ENCODE assay signal across 8 mouse cellular contexts in genomic region chr14:47634410-47634809, GRCm38 (mm10). TPM values are rescaled to one million over a fixed set of nuclear protein-coding genes. Genes with fewer than 3 reads are reported as not detected.
DNase-seq lines count a peak whose midpoint lies in the region; ATAC-seq and TF ChIP-seq lines count a peak whose summit lies in the region.

No protein-coding gene starts in this region.

- no peaks in the 10 kb centered on the region for H3K9me3 ChIP-seq in MEL (replicated peaks; ENCODE audit: insufficient read depth, low read length)
- no peaks in the 10 kb centered on the region for H3K9me3 ChIP-seq in heart, embryonic 15.5 days (replicated peaks)

- H3K9ac ChIP-seq in MEL (ENCODE audit: control insufficient read depth, low read depth, low read length, poor library complexity, severe bottlenecking) = peak overlapping the region; percentile 35
- peak overlapping the region; percentile 35; the same call in 1 of the 2 replicates for H3K9ac ChIP-seq in heart, embryonic 15.5 days

- TF ChIP-seq EP300 in MEL (IDR thresholded peaks at IDR 0.05; ENCODE audit: low read depth in 1 of 2, low read length in 2 of 2) = peak; percentile 82 to 83

- no peak for TF ChIP-seq CTCF in MEL (IDR thresholded peaks at IDR 0.05 in 2 of 3, conservative IDR thresholded peaks at IDR 0.05 in 1 of 3; ENCODE audit: control insufficient read depth in 1 of 3, insufficient read depth in 1 of 3, low read depth in 2 of 3, low read length in 3 of 3, poor library complexity in 1 of 3, severe bottlenecking in 1 of 3)

- H3K27me3 ChIP-seq in MEL (ENCODE audit: control insufficient read depth in 1 of 2, insufficient read depth in 2 of 2, low read length in 2 of 2) = peaks cover 0 to 2% of the 10 kb centered on the region in 2 experiments; a peak in 2 of 4 replicates
- H3K27me3 ChIP-seq in heart, embryonic 15.5 days = no peaks in the 10 kb centered on the region

- no peak for TF ChIP-seq RAD21 in MEL (IDR thresholded peaks at IDR 0.05; ENCODE audit: low read depth, low read length)

- WGBS in heart, embryonic 15.5 days = 12% methylated on average over 9 of the region's 9 CpGs

- peak overlapping the region in 1 of 2 experiments; percentile 28; a peak in 2 of 4 replicates for H3K4me3 ChIP-seq in MEL (ENCODE audit: control insufficient read depth in 1 of 2, insufficient read depth in 1 of 2, low read depth in 2 of 2, low read length in 2 of 2)
- H3K4me3 ChIP-seq in heart, embryonic 15.5 days = no peak overlapping the region

- ATAC-seq in heart, embryonic 15.5 days (replicated peaks; ENCODE audit: insufficient number of reproducible peaks, insufficient read depth, low FRiP score, low read depth) = peak; percentile 70

- H3K4me2 ChIP-seq in heart, embryonic 15.5 days = peak overlapping the region; percentile 25

- H3K36me3 ChIP-seq in MEL (ENCODE audit: control insufficient read depth in 1 of 2, insufficient read depth in 2 of 2, low read length in 2 of 2) = peaks cover 0 to 9% of the 10 kb centered on the region in 2 experiments; a peak in 1 of 4 replicates
- no peaks in the 10 kb centered on the region for H3K36me3 ChIP-seq in heart, embryonic 15.5 days

- H3K79me2 ChIP-seq in MEL (ENCODE audit: control insufficient read depth, insufficient read depth, low read length, poor library complexity) = no peaks in the 10 kb centered on the region

- TF ChIP-seq POLR2A in MEL (IDR thresholded peaks at IDR 0.05; ENCODE audit: control insufficient read depth in 1 of 2, insufficient read depth in 1 of 2, low read depth in 1 of 2, low read length in 2 of 2, poor library complexity in 1 of 2) = no peak

- peak; percentile 81 for DNase-seq in MEL (ENCODE audit: low read depth, low spot score)
- peak; percentile 41 for DNase-seq in adrenal gland, postnatal 10 days
- DNase-seq in kidney, postnatal 36 days = peak; percentile 18 to 32
- peak; percentile 39 for DNase-seq in mesoderm, embryonic 11.5 days (ENCODE audit: low read depth, low spot score)
- no peak for DNase-seq in right cerebral cortex, postnatal 14 days
- no peak for DNase-seq in spleen, postnatal 10 days (ENCODE audit: low spot score in 2 of 2)
- no peak for DNase-seq in ovary, postnatal 10 days (ENCODE audit: low spot score)

- peak overlapping the region; percentile 52; the same call in 1 of the 2 replicates for H3K27ac ChIP-seq in MEL (ENCODE audit: control insufficient read depth, low read depth, low read length)
- H3K27ac ChIP-seq in heart, embryonic 15.5 days = peak overlapping the region; percentile 87

- peaks cover 3 to 15% of the 10 kb centered on the region in 2 experiments; a peak in 3 of 4 replicates for H3K4me1 ChIP-seq in MEL (ENCODE audit: control insufficient read depth in 1 of 2, insufficient read depth in 2 of 2, low read length in 2 of 2)
- peaks cover 41% of the 10 kb centered on the region for H3K4me1 ChIP-seq in heart, embryonic 15.5 days (replicated peaks)

TF ChIP-seq in MEL, 35 proteins besides CTCF, POLR2A, EP300 and RAD21:
- TF ChIP-seq UBTF (IDR thresholded peaks at IDR 0.05; ENCODE audit: borderline replicate concordance, insufficient read depth, low read depth, low read length) = no peak
- peak; percentile 57; the same call in 1 of the 2 replicates for TF ChIP-seq MXI1 (IDR thresholded peaks at IDR 0.05; ENCODE audit: low read depth, low read length)
- TF ChIP-seq TBP (IDR thresholded peaks at IDR 0.05; ENCODE audit: low read depth, low read length) = 0 out of 2 replicates have a peak, but pooled peaks have one; percentile 24
- no peak for TF ChIP-seq SMC3 (IDR thresholded peaks at IDR 0.05; ENCODE audit: low read depth, low read length)
- peak; percentile 66; the same call in 1 of the 2 replicates for TF ChIP-seq BHLHE40 (IDR thresholded peaks at IDR 0.05; ENCODE audit: borderline replicate concordance, low read depth, low read length)
- TF ChIP-seq RCOR1 (IDR thresholded peaks at IDR 0.05; ENCODE audit: low read depth, low read length) = peak; percentile 69
- TF ChIP-seq NRF1 (IDR thresholded peaks at IDR 0.05; ENCODE audit: insufficient read depth, low read depth, low read length, poor library complexity, severe bottlenecking) = no peak
- TF ChIP-seq USF2 (IDR thresholded peaks at IDR 0.05; ENCODE audit: borderline replicate concordance in 1 of 2, insufficient read depth in 1 of 2, low read depth in 1 of 2, low read length in 2 of 2) = no peak
- TF ChIP-seq MAX (IDR thresholded peaks at IDR 0.05; ENCODE audit: low read length) = peak; percentile 47; the same call in 1 of the 2 replicates
- no peak for TF ChIP-seq HCFC1 (IDR thresholded peaks at IDR 0.05; ENCODE audit: low read depth, low read length)
- no peak for TF ChIP-seq NELFE (IDR thresholded peaks at IDR 0.05; ENCODE audit: low read depth, low read length)
- no peak for TF ChIP-seq E2F4 (IDR thresholded peaks at IDR 0.05; ENCODE audit: borderline replicate concordance, low read depth, low read length)
- no peak for TF ChIP-seq ELF1 (IDR thresholded peaks at IDR 0.05; ENCODE audit: low read depth, low read length)
- TF ChIP-seq ETS1 (IDR thresholded peaks at IDR 0.05; ENCODE audit: low read depth, low read length) = peak; percentile 62
- TF ChIP-seq TCF12 (IDR thresholded peaks at IDR 0.05; ENCODE audit: low read depth, low read length) = peak; percentile 81
- peak; percentile 12; the same call in 1 of the 2 replicates for TF ChIP-seq MYB (IDR thresholded peaks at IDR 0.05; ENCODE audit: low read depth, low read length)
- no peak for TF ChIP-seq ZNF384 (IDR thresholded peaks at IDR 0.05; ENCODE audit: low read depth, low read length)
- TF ChIP-seq GATA1 (IDR thresholded peaks at IDR 0.05; ENCODE audit: low read depth, low read length) = peak; percentile 57; the same call in 1 of the 2 replicates
- no peak for TF ChIP-seq KAT2A (conservative IDR thresholded peaks at IDR 0.05; ENCODE audit: low read depth, low read length)
- TF ChIP-seq MYC (IDR thresholded peaks at IDR 0.05; ENCODE audit: low read depth, low read length) = 0 out of 2 replicates have a peak, but pooled peaks have one; percentile 24
- peak; percentile 43; the same call in 1 of the 2 replicates for TF ChIP-seq SIN3A (IDR thresholded peaks at IDR 0.05; ENCODE audit: low read length)
- TF ChIP-seq CHD1 (IDR thresholded peaks at IDR 0.05; ENCODE audit: low read depth, low read length) = no peak
- no peak for TF ChIP-seq JUND (IDR thresholded peaks at IDR 0.05; ENCODE audit: low read depth, low read length)
- peak; percentile 94 for TF ChIP-seq TAL1 (IDR thresholded peaks at IDR 0.05; ENCODE audit: low read length)
TF ChIP-seq in MEL: peak in this region for 12.

RNA-seq across cellular contexts. Expression of gene Ktn1, which starts 13.8 kb away (rescaled TPM):
- 26.0 and 27.0 TPM in 2 replicates for total RNA-seq in MEL (2012; rRNA removed)
- 100 to 1,000 TPM in 1 of 2 experiments, 10 to 100 TPM in 1; 40.3 to 168 TPM for polyA plus RNA-seq in MEL (2012; ENCODE audit: insufficient read depth in 1 of 2, insufficient read length in 2 of 2, low read depth in 1 of 2, low replicate concordance in 2 of 2, missing spikeins in 1 of 2)
- total RNA-seq in adrenal gland, postnatal 10 days (2021) = 10 to 100 TPM; 53.1 to 83.3 TPM
- polyA plus RNA-seq in heart, embryonic 15.5 days (2015; fragmentation: Nextera tagmentation; extraction: Ambion mirVana) = 55.8 and 82.7 TPM in 2 replicates

Comparison
In these comparisons a context has a peak if more than half of its experiments do, and no peak if none do; other contexts are left out.
1. DNase-seq: peak in MEL (single experiment), adrenal gland, postnatal 10 days (single experiment), kidney, postnatal 36 days (2 of 2) and mesoderm, embryonic 11.5 days (single experiment); none in right cerebral cortex, postnatal 14 days (single experiment), spleen, postnatal 10 days (0 of 2) and ovary, postnatal 10 days (single experiment).